Mouse (Mus musculus): Measurements from ENCODE around the gene Crkl.
A peak's percentile ranks its signal among the peaks of the same experiment; 100 is the strongest.

The Crkl gene

GRCm38 (mm10) chr16:17451541-17452372, at the start of gene Crkl:
Gene Crkl, plus strand, starts transcription at chr16:17451987.
- peak; percentile 98 for DNase-seq

- DNase-seq: no peak
Observed at GRCm38 (mm10) chr16:17402855-17403254, 48.9 kb upstream of the Crkl start.

- DNase-seq: peak; percentile 79
Observed at GRCm38 (mm10) chr16:17405271-17405696, 46.5 kb upstream of the Crkl start.

- peak; percentile 100 for DNase-seq
Observed at GRCm38 (mm10) chr16:17405736-17406443, 45.9 kb upstream of the Crkl start, which contains the start of the genes Snap29 and Pi4ka. Gene Snap29, plus strand, starts transcription at chr16:17405986. Gene Pi4ka, minus strand, starts transcription at chr16:17406314.

GRCm38 (mm10) chr16:17406512-17407231, 45.1 kb upstream of the Crkl start:
- DNase-seq: no peak

- DNase-seq: no peak
Observed at GRCm38 (mm10) chr16:17409046-17409445, 42.7 kb upstream of the Crkl start.

- no peak for DNase-seq
Observed at GRCm38 (mm10) chr16:17410209-17410608, 41.6 kb upstream of the Crkl start.

- no peak for DNase-seq
Observed at GRCm38 (mm10) chr16:17423021-17423420, 28.8 kb upstream of the Crkl start.

GRCm38 (mm10) chr16:17432576-17432975, 19.2 kb upstream of the Crkl start:
- DNase-seq: no peak

- peak; percentile 50 for DNase-seq
Observed at GRCm38 (mm10) chr16:17452373-17452715, 557 bp downstream of the Crkl start.

- no peak for DNase-seq
Observed at GRCm38 (mm10) chr16:17456901-17457300, 5.1 kb downstream of the Crkl start.

- peak; percentile 25 for DNase-seq
Observed at GRCm38 (mm10) chr16:17460254-17460653, 8.5 kb downstream of the Crkl start.

GRCm38 (mm10) chr16:17461596-17461995, 9.8 kb downstream of the Crkl start:
- DNase-seq: no peak

- no peak for DNase-seq
Observed at GRCm38 (mm10) chr16:17463184-17463583, 11.4 kb downstream of the Crkl start.

- DNase-seq: no peak
Observed at GRCm38 (mm10) chr16:17466875-17467663, 15.3 kb downstream of the Crkl start.

- no peak for DNase-seq
Observed at GRCm38 (mm10) chr16:17472498-17472897, 20.7 kb downstream of the Crkl start.

- no peak for DNase-seq
Observed at GRCm38 (mm10) chr16:17474091-17474490, 22.3 kb downstream of the Crkl start.

- no peak for DNase-seq
Observed at GRCm38 (mm10) chr16:17474761-17475160, 23.0 kb downstream of the Crkl start.

GRCm38 (mm10) chr16:17475326-17475725, 23.5 kb downstream of the Crkl start:
- no peak for DNase-seq

- DNase-seq: no peak
Observed at GRCm38 (mm10) chr16:17478331-17478943, 26.6 kb downstream of the Crkl start.

- no peak for DNase-seq
Observed at GRCm38 (mm10) chr16:17481465-17481864, 29.7 kb downstream of the Crkl start.

- DNase-seq: no peak
Observed at GRCm38 (mm10) chr16:17486505-17486904, 34.7 kb downstream of the Crkl start.
